ENCODE assay signal across 35 mouse cellular contexts in genomic region chr13:34401031-34401430, GRCm38 (mm10).
"Had no signal": no experiment of that assay in that cellular context is flagged by ENCODE, and none has a peak within 500 bp of the region (broad histone marks: within the 10 kb centered on the region; RNA-seq: fewer than 3 reads in every experiment).

No protein-coding gene starts in this region.

- H3K4me1 ChIP-seq: hindbrain, embryonic 12.5 days; intestine, embryonic 15.5 days; kidney, embryonic 15.5 days had no signal

- H3K36me3 ChIP-seq: heart, embryonic 12.5 days; heart, embryonic 13.5 days; heart, embryonic 15.5 days; hindbrain, embryonic 10.5 days; hindbrain, embryonic 12.5 days; hindbrain, embryonic 13.5 days; hindbrain, embryonic 15.5 days; intestine, embryonic 15.5 days; kidney, embryonic 15.5 days had no signal

- H3K27ac ChIP-seq: heart, embryonic 13.5 days; heart, embryonic 15.5 days; hindbrain, embryonic 10.5 days; hindbrain, embryonic 12.5 days; hindbrain, embryonic 13.5 days; hindbrain, embryonic 14.5 days; hindbrain, embryonic 15.5 days; hindbrain, postnatal 0 days; intestine, embryonic 15.5 days; kidney, embryonic 15.5 days; kidney, postnatal 0 days; layer of hippocampus, adult 2 months; left cerebral cortex, adult 2 months had no signal

- H3K9ac ChIP-seq: heart, embryonic 12.5 days; heart, embryonic 13.5 days; heart, embryonic 15.5 days; hindbrain, embryonic 12.5 days; hindbrain, embryonic 13.5 days; hindbrain, embryonic 14.5 days; hindbrain, embryonic 15.5 days; intestine, embryonic 15.5 days; kidney, embryonic 15.5 days had no signal

- H3K4me3 ChIP-seq: heart, embryonic 12.5 days; heart, embryonic 13.5 days; heart, embryonic 15.5 days; hindbrain, embryonic 10.5 days; hindbrain, embryonic 12.5 days; hindbrain, embryonic 13.5 days; hindbrain, embryonic 15.5 days; intestine, embryonic 15.5 days; kidney, embryonic 15.5 days; layer of hippocampus, adult 2 months; left cerebral cortex, adult 2 months had no signal

- H3K9me3 ChIP-seq: heart, embryonic 12.5 days; heart, embryonic 13.5 days; heart, embryonic 15.5 days; hindbrain, embryonic 10.5 days; hindbrain, embryonic 12.5 days; hindbrain, embryonic 13.5 days; hindbrain, embryonic 15.5 days; intestine, embryonic 15.5 days; kidney, embryonic 15.5 days had no signal

- H3K27me3 ChIP-seq: heart, embryonic 12.5 days; heart, embryonic 13.5 days; heart, embryonic 15.5 days; hindbrain, embryonic 12.5 days; hindbrain, embryonic 13.5 days; hindbrain, embryonic 15.5 days; intestine, embryonic 15.5 days; kidney, embryonic 15.5 days had no signal

- H3K4me2 ChIP-seq: heart, embryonic 11.5 days; heart, embryonic 12.5 days; heart, embryonic 13.5 days; heart, embryonic 15.5 days; hindbrain, embryonic 12.5 days; hindbrain, embryonic 13.5 days; hindbrain, embryonic 14.5 days; hindbrain, embryonic 15.5 days; intestine, embryonic 15.5 days; kidney, embryonic 15.5 days had no signal

- DNase-seq: heart, postnatal 10 days; heart, postnatal 14 days; heart, postnatal 36 days; heart, postnatal 4 days; kidney, adult 11 months; kidney, adult 18-20 months; kidney, adult 2 months; kidney, adult 8-10 months; kidney, adult 9 months; kidney, postnatal 10 days; kidney, postnatal 14 days; kidney, postnatal 25 days; kidney, postnatal 36 days; kidney, postnatal 4 days; layer of hippocampus, adult 9-11 months; layer of hippocampus, postnatal 36 days had no signal

- ATAC-seq: hindbrain, embryonic 16.5 days; hindbrain, postnatal 0 days; inflammation-experienced regulatory T-cells, adult 6 months; intestine, embryonic 15.5 days; intestine, embryonic 16.5 days; intestine, postnatal 0 days had no signal
